Mouse (Mus musculus): ENCODE results near the gene Exoc2.

- no peak for TF ChIP-seq TAL1 (IDR thresholded peaks at IDR 0.05; ENCODE audit: low read length)
- TF ChIP-seq GATA1 (IDR thresholded peaks at IDR 0.05; ENCODE audit: low read length) = no peak
Observed at GRCm38 (mm10) chr13:30786235-30787035, 187.5 kb downstream of the Exoc2 start.

All from erythroblast, embryonic 14.5 days (primary cell).